Mouse (Mus musculus) neural tube, embryonic 15.5 days (tissue): ENCODE data around the gene 4922502D21Rik. TPM values are rescaled to one million over a fixed set of nuclear protein-coding genes. Genes with fewer than 3 reads are reported as not detected.

Experiments used
- ATAC-seq: fragments of 200-750 bp; cut with Nextera tagmentation; 2 replicates; pipeline ENCODE4 v1.8.0; 2017; ENCODE audit warnings: mild to moderate bottlenecking, moderate TSS enrichment, moderate library complexity; ENCODE audit not compliant: low FRiP score
- H3K27ac ChIP-seq: fragments of 300-500 bp; sonication (generic); replicated peaks from 2 replicates; pipeline ENCODE4 v1.5.1; 2015; ENCODE audit warnings: mild to moderate bottlenecking, inconsistent platforms
- H3K27me3 ChIP-seq: fragments of 300-500 bp; sonication (generic); replicated peaks from 2 replicates; pipeline ENCODE4 v1.6.1; 2015; ENCODE audit warnings: inconsistent platforms
- H3K36me3 ChIP-seq: fragments of 300-500 bp; sonication (generic); 2 replicates; pipeline ENCODE4 v1.6.1; 2015; ENCODE audit warnings: inconsistent platforms
- H3K4me1 ChIP-seq: fragments of 300-500 bp; sonication (generic); 2 replicates; pipeline ENCODE4 v1.6.1; 2015; ENCODE audit warnings: inconsistent platforms
- H3K4me2 ChIP-seq: fragments of 300-500 bp; sonication (generic); 2 replicates; pipeline ENCODE4 v1.6.1; 2015; ENCODE audit warnings: inconsistent platforms, mild to moderate bottlenecking, moderate library complexity
- H3K4me3 ChIP-seq: fragments of 300-500 bp; sonication (generic); replicated peaks from 2 replicates; pipeline ENCODE4 v1.5.1; 2015; ENCODE audit warnings: mild to moderate bottlenecking, inconsistent platforms
- H3K9ac ChIP-seq: fragments of 300-500 bp; sonication (generic); replicated peaks from 2 replicates; pipeline ENCODE4 v1.6.1; 2015; ENCODE audit warnings: mild to moderate bottlenecking, inconsistent platforms
- H3K9me3 ChIP-seq: fragments of 300-500 bp; sonication (generic); replicated peaks from 2 replicates; pipeline ENCODE4 v1.6.1; 2016; ENCODE audit warnings: inconsistent platforms
- WGBS: fragments of 180-500 bp; shearing (Covaris S2); methylation state at CpG from one replicate; pipeline ENCODE4 v1.1.7; 2015; ENCODE audit warnings: mixed read lengths; 5-methylcytosine and 5-hydroxymethylcytosine counted together
- polyA plus RNA-seq: library from polyadenylated mRNA; unstranded; fragments of >200 nt; fragmentation: Nextera tagmentation; extraction: Ambion mirVana; gene quantifications from 2 replicates; pipeline ENCODE4 v1.2.1, GENCODE M21; 2015

4922502D21Rik gene
- polyA plus RNA-seq, 1 experiment from 2014 or later = not detected

GRCm38 (mm10) chr6:129288708-129289107 lies 42.9 kb downstream of the 4922502D21Rik start:
- no peak for ATAC-seq
- H3K9me3 ChIP-seq = no peaks in the 10 kb centered on the region
- no peak overlapping the region for H3K4me3 ChIP-seq
- H3K36me3 ChIP-seq = no peaks in the 10 kb centered on the region
- H3K4me1 ChIP-seq = no peaks in the 10 kb centered on the region
- no peak overlapping the region for H3K4me2 ChIP-seq
- no peak overlapping the region for H3K9ac ChIP-seq
- H3K27me3 ChIP-seq = no peaks in the 10 kb centered on the region
- H3K27ac ChIP-seq = no peak overlapping the region

GRCm38 (mm10) chr6:129284384-129285104 lies 47.1 kb downstream of the 4922502D21Rik start:
- Histone ChIP-seq H3K36me3 (no peaks in the 10 kb centered on the region), H3K27ac (no peak overlapping the region)
- 87% methylated on average over 7 of the region's 7 CpGs for WGBS

GRCm38 (mm10) chr6:129283271-129283670 lies 48.3 kb downstream of the 4922502D21Rik start:
- H3K4me1 ChIP-seq = no peaks in the 10 kb centered on the region
- WGBS = 77% methylated on average over 3 of the region's 3 CpGs
- no peak overlapping the region for H3K9ac ChIP-seq
- no peak overlapping the region for H3K27ac ChIP-seq
- H3K9me3 ChIP-seq = no peaks in the 10 kb centered on the region
- no peaks in the 10 kb centered on the region for H3K27me3 ChIP-seq
- no peak for ATAC-seq
- H3K36me3 ChIP-seq = no peaks in the 10 kb centered on the region
- no peak overlapping the region for H3K4me3 ChIP-seq
- no peak overlapping the region for H3K4me2 ChIP-seq

More at GRCm38 (mm10) chr6:129284384-129285104, 47.1 kb downstream of the 4922502D21Rik start:
- Histone ChIP-seq H3K9me3 (no peaks in the 10 kb centered on the region), H3K4me1 (no peaks in the 10 kb centered on the region), H3K9ac (no peak overlapping the region), H3K27me3 (no peaks in the 10 kb centered on the region), H3K4me3 (no peak overlapping the region), H3K4me2 (no peak overlapping the region)
- ATAC-seq = no peak

- Histone ChIP-seq H3K36me3 (no peaks in the 10 kb centered on the region), H3K27me3 (no peaks in the 10 kb centered on the region), H3K27ac (no peak overlapping the region), H3K9ac (no peak overlapping the region), H3K4me3 (no peak overlapping the region), H3K4me2 (no peak overlapping the region), H3K4me1 (no peaks in the 10 kb centered on the region), H3K9me3 (no peaks in the 10 kb centered on the region)
- no peak for ATAC-seq
- WGBS = 96% methylated on average over 2 of the region's 2 CpGs
Measured at GRCm38 (mm10) chr6:129276483-129276882, 55.1 kb downstream of the 4922502D21Rik start.

GRCm38 (mm10) chr6:129275624-129276203 lies 55.9 kb downstream of the 4922502D21Rik start:
- Histone ChIP-seq H3K27ac (no peak overlapping the region), H3K4me1 (no peaks in the 10 kb centered on the region), H3K27me3 (no peaks in the 10 kb centered on the region), H3K4me3 (no peak overlapping the region), H3K9me3 (no peaks in the 10 kb centered on the region), H3K36me3 (no peaks in the 10 kb centered on the region), H3K9ac (no peak overlapping the region), H3K4me2 (no peak overlapping the region)
- 75% methylated on average over 3 of the region's 3 CpGs for WGBS
- ATAC-seq = no peak

- H3K4me2 ChIP-seq = no peak within 1 kb of the TSS
- no peak within 1 kb of the TSS for H3K27ac ChIP-seq
- no peaks in the 10 kb centered on the region for H3K36me3 ChIP-seq
- no peak within 1 kb of the TSS for H3K4me3 ChIP-seq
- no peaks in the 10 kb centered on the region for H3K4me1 ChIP-seq
- WGBS = 76% methylated on average over 9 of the region's 9 CpGs
- no peaks in the 10 kb centered on the region for H3K27me3 ChIP-seq
- H3K9ac ChIP-seq = no peak within 1 kb of the TSS
- H3K9me3 ChIP-seq = no peaks in the 10 kb centered on the region
- ATAC-seq = no peak
Measured at GRCm38 (mm10) chr6:129275220-129275619, 56.4 kb downstream of the 4922502D21Rik start, which contains the start of gene Cd69. Cd69 (minus strand) TSS chr6:129275436.

GRCm38 (mm10) chr6:129274476-129274875 lies 57.1 kb downstream of the 4922502D21Rik start:
- no peaks in the 10 kb centered on the region for H3K9me3 ChIP-seq
- no peak for ATAC-seq
- H3K4me3 ChIP-seq = no peak overlapping the region
- WGBS = 85% methylated on average over 2 of the region's 2 CpGs
- H3K27ac ChIP-seq = no peak overlapping the region
- H3K27me3 ChIP-seq = no peaks in the 10 kb centered on the region
- H3K36me3 ChIP-seq = no peaks in the 10 kb centered on the region
- no peak overlapping the region for H3K9ac ChIP-seq
- no peak overlapping the region for H3K4me2 ChIP-seq
- no peaks in the 10 kb centered on the region for H3K4me1 ChIP-seq

GRCm38 (mm10) chr6:129273662-129274061 lies 57.9 kb downstream of the 4922502D21Rik start:
- no peak overlapping the region for H3K4me3 ChIP-seq
- H3K4me2 ChIP-seq = no peak overlapping the region
- ATAC-seq = no peak
- WGBS = 85% methylated on average over 3 of the region's 3 CpGs
- H3K27me3 ChIP-seq = no peaks in the 10 kb centered on the region
- H3K9ac ChIP-seq = no peak overlapping the region
- no peaks in the 10 kb centered on the region for H3K9me3 ChIP-seq
- H3K27ac ChIP-seq = no peak overlapping the region
- H3K4me1 ChIP-seq = no peaks in the 10 kb centered on the region
- H3K36me3 ChIP-seq = no peaks in the 10 kb centered on the region

Other genes with a start within 250 kb of the 4922502D21Rik start
- 0.19 TPM in 1 of 2 replicates, not detected in the other for gene Clec2e, start 230.9 kb downstream of the 4922502D21Rik start, polyA plus RNA-seq
- gene Clec2d, start 151.2 kb downstream of the 4922502D21Rik start, polyA plus RNA-seq = 0.24 and 0.40 TPM in 2 replicates
- 0.09 and 0.47 TPM in 2 replicates for gene Cd69, start 56.4 kb downstream of the 4922502D21Rik start, polyA plus RNA-seq
- 0.35 and 2.2 TPM in 2 replicates for gene Clec12a, start 10.9 kb upstream of the 4922502D21Rik start, polyA plus RNA-seq
- 0.23 TPM in 2 replicates for gene Clec12b, start 54.1 kb upstream of the 4922502D21Rik start, polyA plus RNA-seq
- gene Clec1b, start 65.5 kb upstream of the 4922502D21Rik start, polyA plus RNA-seq = 0.55 and 0.77 TPM in 2 replicates
- gene Clec9a, start 77.1 kb upstream of the 4922502D21Rik start, polyA plus RNA-seq = 0.10 and 0.24 TPM in 2 replicates
- 1.9 and 2.6 TPM in 2 replicates for gene Clec1a, start 120.2 kb upstream of the 4922502D21Rik start, polyA plus RNA-seq
- gene Olr1, start 175.4 kb upstream of the 4922502D21Rik start, polyA plus RNA-seq = 0.04 TPM in 1 of 2 replicates, not detected in the other
- gene Tmem52b, start 180.8 kb upstream of the 4922502D21Rik start, polyA plus RNA-seq = 0.10 TPM in 1 of 2 replicates, not detected in the other
- 189 and 223 TPM in 2 replicates for gene Gabarapl1, start 201.4 kb upstream of the 4922502D21Rik start, polyA plus RNA-seq
- gene Klre1, start 246.1 kb upstream of the 4922502D21Rik start, polyA plus RNA-seq = 0.10 TPM in 1 of 2 replicates, not detected in the other